Mouse (Mus musculus) brain, embryonic 14.5 days (tissue): ENCODE data around the gene Gale. TPM values are rescaled to one million over a fixed set of nuclear protein-coding genes. Genes with fewer than 3 reads are reported as not detected.

Experiments
- DNase-seq: peaks from one replicate; pipeline ENCODE4 v3.0.0-alpha.2; 2011; ENCODE audit warnings: low read depth
- CTCF ChIP-seq: fragments of 200-500 bp; IDR thresholded peaks from 2 replicates; pipeline ENCODE4 v1.5.1; 2012; ENCODE audit warnings: inconsistent platforms, mild to moderate bottlenecking, moderate library complexity, borderline replicate concordance; ENCODE audit not compliant: insufficient read depth, insufficient read length; ENCODE audit errors: extremely low read depth
- POLR2A ChIP-seq: fragments of 200-500 bp; IDR thresholded peaks from 2 replicates; pipeline ENCODE4 v1.6.1; 2012; ENCODE audit warnings: mild to moderate bottlenecking, inconsistent platforms, borderline replicate concordance; ENCODE audit not compliant: poor library complexity, insufficient read depth, insufficient read length, severe bottlenecking; ENCODE audit errors: extremely low read depth
- polyA plus RNA-seq: library from polyadenylated mRNA; depleted of rRNA; stranded (reverse); fragments of >200 nt; gene quantifications from 2 replicates; pipeline ENCODE4 v1.2.3, GENCODE M21; 2012

The Gale gene
- polyA plus RNA-seq, 1 experiment = 36.3 TPM

DNA sequence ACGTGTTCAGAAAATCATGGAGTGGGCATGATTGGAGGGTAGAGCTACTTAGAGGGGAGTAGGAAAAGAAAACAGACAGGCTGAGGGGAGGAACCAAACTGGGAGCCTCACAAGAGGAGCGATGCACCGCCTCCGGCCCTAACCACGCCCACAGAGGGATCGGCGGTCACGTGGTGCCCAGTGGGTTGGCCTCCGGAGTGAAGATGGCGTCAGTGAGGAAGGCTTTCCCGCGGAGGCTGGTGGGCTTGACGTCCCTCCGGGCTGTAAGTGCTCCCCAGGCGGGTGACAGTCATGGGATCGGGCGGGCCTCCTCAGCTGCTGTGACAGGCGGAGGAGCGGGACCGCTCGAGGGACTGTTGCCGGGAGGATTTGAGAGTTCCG, 17.3 kb upstream of the Gale start, which contains the start of gene Hmgcl:
Gene Hmgcl (plus strand): TSS at position 171 of the 381 bp plus-strand sequence.
- TF ChIP-seq POLR2A (peak; percentile 52; the same call in 1 of the 2 replicates), CTCF (no peak)
- peak; percentile 97 for DNase-seq

DNA sequence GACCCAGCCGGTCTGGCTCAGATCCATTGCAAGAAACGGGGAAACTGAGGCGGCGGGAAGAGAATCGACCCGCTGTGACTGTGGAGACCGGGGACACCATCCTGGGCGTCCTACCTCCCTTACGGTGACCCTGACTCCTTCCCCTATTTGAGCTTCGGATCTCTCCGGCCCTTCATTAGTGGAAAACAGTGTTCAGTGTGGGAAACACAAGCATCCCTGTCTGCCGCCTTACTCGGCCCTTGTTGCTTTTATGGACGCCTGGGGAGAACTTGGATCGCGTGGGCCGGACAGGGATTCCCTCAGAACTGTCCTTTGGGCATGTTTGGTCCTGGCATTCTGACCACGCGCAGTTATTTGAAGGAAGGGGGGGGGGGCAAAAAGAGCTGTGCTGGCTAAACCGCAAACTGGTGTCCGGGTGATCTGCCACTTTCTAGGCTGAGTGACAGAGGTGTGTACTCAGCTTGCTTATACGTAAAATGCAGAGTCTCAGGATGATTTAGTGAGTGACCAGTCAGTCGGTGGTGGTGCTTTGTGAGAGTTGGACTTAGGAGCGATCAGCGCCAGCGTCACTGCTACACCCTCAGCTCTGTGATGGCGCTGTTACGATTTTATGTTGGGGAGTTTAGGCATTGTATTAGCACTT, 16.7 kb upstream of the Gale start:
- TF ChIP-seq POLR2A (no peak), CTCF (no peak)
- peak; percentile 38 for DNase-seq

DNA sequence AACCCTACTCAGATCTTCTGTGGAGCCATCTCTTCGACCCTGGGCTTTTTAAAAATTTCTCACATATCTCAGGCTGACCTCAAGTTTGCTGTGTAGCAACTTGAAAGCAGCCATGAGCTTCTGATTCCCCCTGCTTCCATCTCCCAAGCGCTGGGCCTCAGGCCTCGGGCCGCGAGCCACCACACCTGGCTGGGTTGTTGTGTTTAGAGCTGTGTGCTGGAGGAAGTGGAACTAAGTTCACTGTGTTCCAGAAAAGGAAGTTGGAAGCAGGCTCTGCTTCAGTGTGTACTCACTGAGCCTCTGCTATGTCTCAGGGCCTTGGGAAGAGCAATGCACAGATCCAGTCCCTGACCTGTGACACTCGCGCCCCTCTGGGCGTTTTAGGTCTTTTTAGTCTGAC, 15.4 kb upstream of the Gale start:
- DNase-seq = no peak
- TF ChIP-seq POLR2A = no peak
- TF ChIP-seq CTCF = no peak

DNA sequence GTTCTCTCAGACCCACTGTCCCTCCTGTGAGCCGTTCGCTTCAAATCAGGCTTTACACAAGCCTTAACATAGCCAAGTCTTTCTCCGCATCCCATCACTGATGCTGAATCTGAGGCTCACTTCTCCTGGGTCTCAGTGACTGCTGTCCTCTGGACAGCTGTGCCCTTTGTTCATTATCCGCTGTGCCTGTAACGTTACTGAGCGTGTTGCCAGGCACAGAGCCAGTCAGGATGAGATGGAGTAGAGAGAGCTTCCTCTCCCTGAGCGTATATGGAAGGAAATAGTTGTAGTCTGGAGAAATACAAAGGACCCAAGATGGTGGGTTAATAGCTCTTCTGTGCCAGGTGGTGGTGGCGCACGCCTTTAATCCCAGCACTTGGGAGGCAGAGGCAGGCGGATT, 14.1 kb upstream of the Gale start:
- no peak for DNase-seq
- TF ChIP-seq CTCF (no peak), POLR2A (no peak)

DNA sequence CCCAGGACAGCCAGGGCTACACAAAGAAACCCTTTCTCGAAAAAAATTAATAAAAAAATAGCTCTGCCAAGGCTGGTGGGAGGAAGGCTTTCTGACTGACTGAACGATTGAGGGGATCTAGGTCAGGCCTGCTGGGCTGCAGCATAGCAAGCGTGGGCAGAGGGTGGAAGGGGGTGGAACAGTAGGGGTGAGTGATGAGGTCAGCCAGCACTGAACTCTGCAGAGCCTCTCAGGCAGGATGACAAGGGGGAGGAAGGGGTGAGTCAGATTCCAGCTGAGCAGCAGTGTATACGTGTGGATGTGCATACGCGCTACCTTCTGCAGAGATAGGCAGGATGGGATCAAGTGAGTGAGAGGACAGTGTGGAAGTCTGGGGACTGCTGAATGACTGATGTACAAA, 13.6 kb upstream of the Gale start:
- no peak for TF ChIP-seq CTCF
- TF ChIP-seq POLR2A = no peak
- peak; percentile 13 for DNase-seq

DNA sequence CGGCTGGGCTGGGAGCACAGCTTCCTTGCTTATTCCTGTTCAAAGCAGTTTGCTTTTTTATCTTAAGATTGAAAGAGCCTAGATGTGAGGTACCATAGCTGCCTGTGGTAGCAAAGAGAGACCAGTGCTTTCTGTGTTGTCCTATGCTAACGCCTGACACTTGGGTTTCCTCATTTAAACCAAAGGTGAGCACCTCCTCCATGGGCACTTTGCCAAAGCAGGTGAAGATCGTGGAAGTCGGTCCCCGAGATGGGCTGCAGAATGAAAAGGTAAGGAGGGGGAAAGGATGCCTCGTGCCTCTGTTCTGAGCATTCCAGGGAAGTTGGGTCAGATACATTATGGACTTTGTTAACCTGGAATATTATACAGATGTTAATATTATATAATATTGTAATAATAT, 13.2 kb upstream of the Gale start:
- no peak for TF ChIP-seq CTCF
- TF ChIP-seq POLR2A = no peak
- no peak for DNase-seq

DNA sequence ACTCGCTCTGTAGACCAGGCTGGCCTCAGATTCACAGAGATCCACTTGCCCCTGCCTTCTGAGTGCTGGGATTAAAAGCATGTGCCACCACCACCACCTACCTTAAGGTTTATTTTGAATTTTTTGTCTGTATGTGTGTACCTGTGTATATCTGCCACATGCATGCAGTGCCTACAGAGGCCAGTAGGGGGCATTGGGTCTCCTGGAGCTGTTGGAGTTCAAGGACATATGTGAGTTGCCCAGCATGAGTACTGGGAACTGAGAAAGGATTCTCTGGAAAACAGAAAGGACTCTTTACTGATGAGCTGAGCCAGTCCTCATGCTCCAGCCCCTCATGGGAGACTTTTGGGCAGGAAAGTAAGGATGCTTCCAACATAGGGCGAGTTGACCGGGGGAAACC, 12.0 kb upstream of the Gale start:
- TF ChIP-seq POLR2A = no peak
- TF ChIP-seq CTCF = peak; percentile 30; the same call in 1 of the 2 replicates

DNA sequence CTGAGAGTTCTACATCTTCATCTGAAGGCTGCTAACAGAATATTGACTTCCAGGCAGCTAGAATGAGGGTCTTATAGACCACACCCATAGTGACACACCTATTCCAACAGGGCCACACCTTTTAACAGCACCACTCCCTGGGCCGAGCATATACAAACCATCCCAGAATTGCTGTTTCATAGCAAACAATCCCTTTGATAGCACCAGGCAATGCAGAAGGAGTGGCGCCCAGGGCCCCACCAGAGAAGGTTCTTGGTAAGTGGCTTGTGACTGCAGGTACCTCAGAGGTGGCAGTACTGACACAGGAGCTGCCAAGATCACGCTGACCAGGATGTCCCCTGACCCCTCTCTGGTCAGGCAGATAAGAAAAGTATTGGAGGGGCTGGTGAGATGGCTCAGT, 10.3 kb upstream of the Gale start:
- no peak for TF ChIP-seq POLR2A
- no peak for TF ChIP-seq CTCF

More for the DNA sequence above, 12.0 kb upstream of the Gale start:
- DNase-seq = no peak

DNA sequence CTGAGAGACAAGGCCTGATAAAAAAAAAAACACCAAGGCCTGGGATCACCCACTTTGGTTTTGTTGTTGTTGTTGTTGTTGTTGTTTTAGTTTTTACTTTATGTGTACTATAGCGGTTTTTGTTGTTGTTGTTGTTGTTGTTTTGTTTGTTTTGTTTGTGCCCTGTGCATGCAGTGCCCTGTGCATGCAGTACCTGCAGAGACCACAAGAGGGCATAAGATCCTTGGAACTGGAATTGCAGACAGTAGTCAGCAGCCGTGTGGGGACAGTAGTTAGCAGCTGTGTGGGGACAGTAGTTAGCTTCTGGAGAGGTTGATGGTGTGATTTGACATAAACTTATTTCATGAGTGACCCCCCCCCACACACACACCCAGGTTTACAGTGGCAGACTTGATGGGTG, 9.3 kb upstream of the Gale start:
- peak; percentile 77 for DNase-seq
- TF ChIP-seq POLR2A = no peak
- TF ChIP-seq CTCF = peak; percentile 85

More for the DNA sequence above, 10.3 kb upstream of the Gale start:
- no peak for DNase-seq

DNA sequence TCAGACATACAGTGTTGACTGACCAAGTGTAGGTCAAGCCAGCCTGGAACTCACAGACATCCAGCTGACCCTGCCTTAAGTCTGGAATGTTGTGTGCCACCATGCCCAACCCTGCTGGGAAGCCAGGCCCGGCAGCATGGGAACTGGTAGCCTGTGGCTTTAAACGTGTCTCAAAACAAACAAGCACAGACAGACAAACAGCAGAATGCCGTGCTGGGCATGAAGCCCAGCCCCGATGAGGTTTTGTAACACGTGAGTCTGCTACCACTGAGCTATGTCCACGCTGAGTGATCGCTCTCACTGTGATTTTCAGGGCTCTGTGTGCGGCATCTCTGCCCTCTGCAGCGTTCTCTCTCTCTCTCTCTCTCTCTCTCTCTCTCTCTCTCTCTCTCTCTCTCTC, 7.6 kb upstream of the Gale start:
- DNase-seq = no peak
- no peak for TF ChIP-seq POLR2A

DNA sequence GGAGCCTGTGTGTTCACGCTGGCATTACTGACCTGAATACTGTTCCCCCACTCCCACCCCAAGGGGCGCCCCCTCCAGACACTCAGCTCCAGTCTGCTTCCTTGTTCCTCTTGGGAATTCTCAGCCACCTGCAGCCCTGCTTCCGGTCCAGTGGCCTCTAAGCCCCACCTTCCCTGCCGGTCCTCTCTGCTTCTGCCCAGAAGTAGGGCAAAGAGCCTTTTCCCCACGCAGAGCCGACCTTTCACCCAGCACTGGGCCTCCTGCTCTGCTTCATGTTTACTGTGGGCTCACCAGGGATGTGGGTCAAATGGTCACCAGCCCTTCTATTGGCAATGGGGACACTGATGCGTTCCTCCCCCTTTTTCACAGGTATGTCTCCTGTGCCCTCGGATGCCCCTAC, 5.2 kb upstream of the Gale start:
- TF ChIP-seq POLR2A (no peak), CTCF (no peak)
- DNase-seq = no peak

DNA sequence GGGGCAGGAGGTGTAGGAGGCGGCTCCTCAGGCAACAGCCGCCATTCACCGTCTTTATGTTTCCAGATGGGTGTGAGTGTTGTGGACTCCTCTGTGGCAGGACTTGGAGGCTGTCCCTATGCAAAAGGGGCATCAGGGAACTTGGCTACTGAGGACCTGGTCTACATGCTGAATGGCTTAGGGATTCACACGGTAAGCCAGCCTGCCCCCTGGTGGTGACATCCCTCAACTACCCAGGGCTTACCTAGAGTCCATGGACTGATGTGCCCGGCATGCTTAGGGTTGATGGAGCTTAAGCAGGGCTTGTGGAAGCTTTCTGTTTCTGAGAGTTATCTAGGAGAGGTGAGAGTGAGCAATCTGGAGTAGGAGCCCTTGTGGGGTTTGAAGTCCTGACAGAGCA, 2.8 kb upstream of the Gale start:
- DNase-seq = peak; percentile 84
- no peak for TF ChIP-seq POLR2A
- TF ChIP-seq CTCF = peak; percentile 82; the same call in 1 of the 2 replicates

DNA sequence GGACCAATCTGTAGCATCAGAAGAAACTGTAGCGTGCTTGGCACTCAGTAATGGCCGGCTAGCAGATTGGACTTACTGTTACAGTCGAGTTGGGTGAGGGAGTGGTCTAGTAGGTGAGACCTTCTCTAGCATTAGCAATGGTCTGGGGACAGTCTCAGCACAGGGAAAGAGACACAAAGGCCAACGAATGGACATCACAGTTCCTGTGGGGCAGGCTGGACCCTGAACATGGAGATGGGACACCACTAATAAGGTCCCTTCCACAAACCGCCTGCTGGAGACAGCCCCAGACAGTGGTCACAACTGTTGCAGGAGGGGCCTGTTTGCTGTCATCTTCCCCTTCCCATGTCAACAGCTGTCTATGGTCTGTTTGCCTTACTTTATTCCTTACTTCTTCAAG, 1.8 kb upstream of the Gale start:
- DNase-seq = no peak
- TF ChIP-seq POLR2A (no peak), CTCF (no peak)

DNA sequence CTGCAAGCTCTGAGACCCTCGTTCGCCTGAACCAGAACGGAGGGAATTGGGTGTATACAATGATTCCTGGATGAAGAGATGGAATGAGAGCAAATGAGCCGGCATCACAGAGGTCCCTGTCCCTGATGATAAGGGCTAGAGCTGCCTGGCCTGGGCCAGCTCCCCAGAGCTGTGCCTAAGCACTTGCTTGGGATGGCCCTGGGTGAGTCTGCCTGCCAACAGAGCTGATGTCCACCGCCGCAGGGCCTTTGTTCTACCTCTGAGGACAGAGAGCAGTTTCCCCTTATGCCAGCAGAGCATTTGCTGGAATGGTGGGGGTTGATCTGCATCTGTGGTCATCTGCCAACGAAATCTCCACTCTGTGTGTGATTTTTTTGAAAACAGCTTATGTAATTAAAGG, 1.3 kb upstream of the Gale start:
- no peak for DNase-seq
- no peak for TF ChIP-seq CTCF
- no peak for TF ChIP-seq POLR2A
